Mouse (Mus musculus): ENCODE measurements at regions not wholly inside any gene's neighbourhood (a gene's known extent, or its start where the extent isn't known, plus 50 kb on each side); places are given as distances from the start of the nearest gene placed in this dataset.

DNA sequence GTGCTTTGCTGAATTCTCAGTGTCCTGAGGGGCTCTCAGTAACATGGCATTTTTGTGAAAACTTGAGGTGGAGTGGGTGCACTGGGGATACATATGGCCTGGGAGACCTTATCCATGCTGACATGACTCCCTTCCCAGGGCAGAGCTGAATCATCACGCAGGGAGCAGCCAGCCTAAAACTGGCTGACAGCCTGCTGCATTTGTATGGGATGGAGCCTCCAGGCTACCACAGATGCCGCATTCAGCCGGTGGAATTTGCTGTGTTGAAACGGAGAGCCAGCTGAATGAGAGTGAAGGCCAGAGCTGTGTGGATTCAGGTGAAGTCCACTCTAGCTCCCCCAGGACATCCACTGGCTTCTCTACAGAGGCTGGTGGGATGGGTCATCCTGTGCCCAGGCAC, 85.9 kb upstream of the Prickle1 start:
- Histone ChIP-seq H3K4me1 (peaks cover 7% of the 10 kb centered on the region), H3K36me3 (replicated peaks; ENCODE audit: low read length) (no peaks in the 10 kb centered on the region), H3K27me3 (replicated peaks) (peaks cover 2% of the 10 kb centered on the region), H3K9me3 (peaks cover 12% of the 10 kb centered on the region; the same call in 1 of the 2 replicates), H3K4me3 (replicated peaks) (no peak overlapping the region)
- TF ChIP-seq GATA1 (IDR thresholded peaks at IDR 0.05; ENCODE audit: borderline replicate concordance, low read length) = no peak
- TF ChIP-seq FLI1 (IDR thresholded peaks at IDR 0.05; ENCODE audit: low read length) = no peak

- H3K36me3 ChIP-seq (replicated peaks; ENCODE audit: low read length) = no peaks in the 10 kb centered on the region
- H3K4me1 ChIP-seq = peaks cover 23% of the 10 kb centered on the region
- H3K4me3 ChIP-seq (replicated peaks) = no peak overlapping the region
- peaks cover 9% of the 10 kb centered on the region; the same call in 1 of the 2 replicates for H3K9me3 ChIP-seq
- TF ChIP-seq GATA1 (IDR thresholded peaks at IDR 0.05; ENCODE audit: borderline replicate concordance, low read length) (no peak), FLI1 (IDR thresholded peaks at IDR 0.05; ENCODE audit: low read length) (no peak)
- peaks cover 5% of the 10 kb centered on the region for H3K27me3 ChIP-seq (replicated peaks)
These were observed 79.9 kb upstream of the Prickle1 start for GRCm38 (mm10) chr15:93675624-93676023.

GRCm38 (mm10) chr15:93673976-93674375, 78.3 kb upstream of the Prickle1 start:
- Histone ChIP-seq H3K36me3 (replicated peaks; ENCODE audit: low read length) (no peaks in the 10 kb centered on the region), H3K27me3 (replicated peaks) (peaks cover 10% of the 10 kb centered on the region), H3K9me3 (peaks cover 6% of the 10 kb centered on the region; the same call in 1 of the 2 replicates), H3K4me1 (peaks cover 23% of the 10 kb centered on the region), H3K4me3 (replicated peaks) (no peak overlapping the region)
- TF ChIP-seq FLI1 (IDR thresholded peaks at IDR 0.05; ENCODE audit: low read length) = no peak
- no peak for TF ChIP-seq GATA1 (IDR thresholded peaks at IDR 0.05; ENCODE audit: borderline replicate concordance, low read length)

- Histone ChIP-seq H3K4me1 (peaks cover 6% of the 10 kb centered on the region; the same call in 1 of the 2 replicates), H3K4me3 (replicated peaks) (no peak overlapping the region), H3K9me3 (peaks cover 25% of the 10 kb centered on the region), H3K36me3 (replicated peaks; ENCODE audit: low read length) (no peaks in the 10 kb centered on the region), H3K27me3 (replicated peaks) (peaks cover 12% of the 10 kb centered on the region)
- TF ChIP-seq GATA1 (IDR thresholded peaks at IDR 0.05; ENCODE audit: borderline replicate concordance, low read length) (no peak), FLI1 (IDR thresholded peaks at IDR 0.05; ENCODE audit: low read length) (no peak)
These were observed 68.2 kb upstream of the Prickle1 start for GRCm38 (mm10) chr15:93663876-93664275.

- Histone ChIP-seq H3K4me1 (peaks cover 6% of the 10 kb centered on the region; the same call in 1 of the 2 replicates), H3K9me3 (peaks cover 25% of the 10 kb centered on the region), H3K4me3 (replicated peaks) (no peak overlapping the region), H3K36me3 (replicated peaks; ENCODE audit: low read length) (no peaks in the 10 kb centered on the region), H3K27me3 (replicated peaks) (peaks cover 7% of the 10 kb centered on the region)
- TF ChIP-seq GATA1 (IDR thresholded peaks at IDR 0.05; ENCODE audit: borderline replicate concordance, low read length) = no peak
- TF ChIP-seq FLI1 (IDR thresholded peaks at IDR 0.05; ENCODE audit: low read length) = no peak
These were observed 66.9 kb upstream of the Prickle1 start for GRCm38 (mm10) chr15:93662601-93663000.

- TF ChIP-seq FLI1 (IDR thresholded peaks at IDR 0.05; ENCODE audit: low read length) = no peak
- no peak for TF ChIP-seq GATA1 (IDR thresholded peaks at IDR 0.05; ENCODE audit: borderline replicate concordance, low read length)
- H3K36me3 ChIP-seq (replicated peaks; ENCODE audit: low read length) = no peaks in the 10 kb centered on the region
- peaks cover 7% of the 10 kb centered on the region for H3K27me3 ChIP-seq (replicated peaks)
- H3K9me3 ChIP-seq = peaks cover 25% of the 10 kb centered on the region
- peaks cover 6% of the 10 kb centered on the region; the same call in 1 of the 2 replicates for H3K4me1 ChIP-seq
- H3K4me3 ChIP-seq (replicated peaks) = no peak overlapping the region
These were observed 66.1 kb upstream of the Prickle1 start for GRCm38 (mm10) chr15:93661801-93662200.

DNA sequence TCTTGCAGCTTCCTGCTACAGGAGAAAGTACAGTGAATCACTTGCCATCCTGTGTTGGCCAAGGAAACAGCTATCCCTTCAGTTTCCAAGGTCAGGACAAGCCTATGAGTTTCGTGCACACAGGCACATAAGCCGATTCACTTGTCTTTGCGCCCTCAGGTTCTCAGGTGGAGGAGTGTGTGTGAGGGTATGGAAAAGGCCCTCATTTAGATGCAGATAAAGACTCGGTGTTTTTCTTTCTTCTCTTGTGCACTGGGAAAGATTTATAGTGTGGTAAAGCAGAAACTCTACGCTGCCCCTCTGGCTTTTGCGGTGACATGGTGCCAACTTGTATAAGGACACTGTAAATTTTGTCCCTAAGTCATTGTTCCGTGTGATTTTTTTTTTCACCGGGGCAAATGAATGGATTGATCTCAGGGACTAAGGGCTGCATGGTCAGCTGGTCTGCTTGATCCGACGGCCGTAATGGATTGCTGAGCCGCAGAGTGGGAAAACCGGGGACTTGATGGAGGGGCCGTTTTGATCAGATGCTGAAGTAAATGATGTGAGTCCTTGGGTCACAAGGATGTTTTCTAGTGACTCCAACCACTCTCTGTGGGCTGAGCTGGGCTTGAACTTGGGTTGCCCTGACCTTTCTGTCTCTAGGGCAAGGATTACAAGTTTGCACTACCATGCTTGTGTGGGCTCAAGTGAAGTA, 65.4 kb upstream of the Prickle1 start:
- TF ChIP-seq FLI1 (IDR thresholded peaks at IDR 0.05; ENCODE audit: low read length) (no peak), GATA1 (IDR thresholded peaks at IDR 0.05; ENCODE audit: borderline replicate concordance, low read length) (no peak)
- no peaks in the 10 kb centered on the region for H3K36me3 ChIP-seq (replicated peaks; ENCODE audit: low read length)

GRCm38 (mm10) chr15:93657171-93657570, 61.5 kb upstream of the Prickle1 start:
- TF ChIP-seq GATA1 (IDR thresholded peaks at IDR 0.05; ENCODE audit: borderline replicate concordance, low read length) (no peak), FLI1 (IDR thresholded peaks at IDR 0.05; ENCODE audit: low read length) (no peak)
- no peaks in the 10 kb centered on the region for H3K36me3 ChIP-seq (replicated peaks; ENCODE audit: low read length)
- peaks cover 36% of the 10 kb centered on the region for H3K9me3 ChIP-seq
- H3K4me3 ChIP-seq (replicated peaks) = no peak overlapping the region
- peaks cover 7% of the 10 kb centered on the region for H3K27me3 ChIP-seq (replicated peaks)
- H3K4me1 ChIP-seq = peaks cover 16% of the 10 kb centered on the region; the same call in 1 of the 2 replicates

More for the DNA sequence above, 65.4 kb upstream of the Prickle1 start:
- Histone ChIP-seq H3K4me3 (replicated peaks) (no peak overlapping the region), H3K4me1 (peaks cover 6% of the 10 kb centered on the region; the same call in 1 of the 2 replicates), H3K27me3 (replicated peaks) (peaks cover 7% of the 10 kb centered on the region), H3K9me3 (peaks cover 29% of the 10 kb centered on the region)

GRCm38 (mm10) chr15:93656713-93657112, 61.0 kb upstream of the Prickle1 start:
- H3K9me3 ChIP-seq = peaks cover 31% of the 10 kb centered on the region
- no peak overlapping the region for H3K4me3 ChIP-seq (replicated peaks)
- TF ChIP-seq GATA1 (IDR thresholded peaks at IDR 0.05; ENCODE audit: borderline replicate concordance, low read length) (no peak), FLI1 (IDR thresholded peaks at IDR 0.05; ENCODE audit: low read length) (no peak)
- no peaks in the 10 kb centered on the region for H3K36me3 ChIP-seq (replicated peaks; ENCODE audit: low read length)
- peaks cover 7% of the 10 kb centered on the region for H3K27me3 ChIP-seq (replicated peaks)
- H3K4me1 ChIP-seq = peaks cover 18% of the 10 kb centered on the region

DNA sequence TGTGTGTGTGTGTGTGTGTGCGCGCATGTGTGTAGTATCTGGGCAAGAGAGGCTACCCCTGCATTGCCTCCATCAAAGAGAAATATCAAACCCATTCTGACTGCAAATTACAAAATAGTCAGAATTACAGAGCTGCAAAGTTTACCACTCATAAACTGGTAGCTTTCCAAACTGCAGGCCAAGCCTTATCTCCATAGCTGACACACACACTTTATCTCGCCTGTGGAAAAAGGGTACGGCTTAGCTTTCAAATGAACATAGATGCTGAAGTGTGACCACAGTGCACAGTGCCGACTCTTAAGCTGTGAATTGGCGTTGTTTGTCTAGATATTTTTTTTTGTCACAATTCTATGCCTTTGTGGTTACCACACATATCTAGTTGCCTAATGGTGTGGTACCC, 60.1 kb upstream of the Prickle1 start:
- peaks cover 21% of the 10 kb centered on the region for H3K9me3 ChIP-seq

More for the DNA sequence above, 60.1 kb upstream of the Prickle1 start:
- H3K4me3 ChIP-seq (replicated peaks) = no peak overlapping the region
- H3K4me1 ChIP-seq = peaks cover 28% of the 10 kb centered on the region
- H3K36me3 ChIP-seq (replicated peaks; ENCODE audit: low read length) = no peaks in the 10 kb centered on the region
- H3K27me3 ChIP-seq (replicated peaks) = peaks cover 6% of the 10 kb centered on the region
- no peak for TF ChIP-seq FLI1 (IDR thresholded peaks at IDR 0.05; ENCODE audit: low read length)
- no peak for TF ChIP-seq GATA1 (IDR thresholded peaks at IDR 0.05; ENCODE audit: borderline replicate concordance, low read length)
